Mouse (Mus musculus): ENCODE measurements at regions not wholly inside any gene's neighbourhood (a gene's known extent, or its start where the extent isn't known, plus 50 kb on each side); places are given as distances from the start of the nearest gene placed in this dataset.

DNA sequence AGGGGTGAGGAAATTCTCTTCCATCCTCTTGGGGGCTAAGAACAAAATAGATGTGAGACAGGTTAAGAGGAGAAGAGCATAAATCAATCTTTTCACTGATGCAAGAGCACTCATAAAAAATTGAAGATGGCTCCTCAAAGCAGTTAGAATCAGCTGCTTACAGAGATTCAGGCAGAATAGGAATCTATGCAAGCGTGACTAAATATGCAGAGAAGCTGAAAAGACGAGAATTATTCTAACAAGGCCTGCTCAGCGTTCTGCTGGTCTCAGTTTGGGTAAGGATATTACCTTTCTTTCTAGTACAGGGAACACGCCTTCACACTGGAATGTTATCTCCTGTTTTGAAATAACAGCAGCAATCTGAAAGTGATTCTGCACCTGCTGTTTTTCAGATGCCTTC, 203.7 kb upstream of the Nwd2 start:
- no peak for TF ChIP-seq CTCF (IDR thresholded peaks at IDR 0.05; ENCODE audit: low read depth)
- no peak for TF ChIP-seq EP300 (IDR thresholded peaks at IDR 0.05; ENCODE audit: low read depth)

All from liver, embryonic 14.5 days (tissue).